ENCODE assay signal across 19 mouse cellular contexts in genomic region chr4:97795957-97796356, GRCm38 (mm10). TPM values are rescaled to one million over a fixed set of nuclear protein-coding genes. Genes with fewer than 3 reads are reported as not detected.
DNase-seq lines count a peak whose midpoint lies in the region; ATAC-seq and TF ChIP-seq lines count a peak whose summit lies in the region.
"Had no signal": no experiment of that assay in that cellular context is flagged by ENCODE, and none has a peak within 500 bp of the region (broad histone marks: within the 10 kb centered on the region; RNA-seq: fewer than 3 reads in every experiment).

No protein-coding gene starts in this region.

- H3K27ac ChIP-seq in embryonic facial prominence, embryonic 14.5 days (replicated peaks; ENCODE audit: low read depth, low read length), result peak overlapping the region; percentile 33
- H3K27ac ChIP-seq in embryonic facial prominence, embryonic 10.5 days (replicated peaks), result no peak overlapping the region
- H3K27ac ChIP-seq in hindbrain, embryonic 13.5 days, result peak overlapping the region; percentile 55
- no peak overlapping the region for H3K27ac ChIP-seq in hindbrain, embryonic 12.5 days
- no peak overlapping the region for H3K27ac ChIP-seq in midbrain, postnatal 0 days (ENCODE audit: low read depth, low read length)
- no peak overlapping the region for H3K27ac ChIP-seq in midbrain, embryonic 14.5 days (replicated peaks; ENCODE audit: low read depth, low read length)
- peak overlapping the region; percentile 20 for H3K27ac ChIP-seq in olfactory bulb, adult 2 months (ENCODE audit: insufficient read depth, low read depth, low read length)
- H3K27ac ChIP-seq: kidney, postnatal 0 days; limb, embryonic 15.5 days; liver, embryonic 15.5 days; midbrain, embryonic 12.5 days had no signal

- peak; percentile 9; the same call in 1 of the 2 replicates for ATAC-seq in embryonic facial prominence, embryonic 14.5 days (ENCODE audit: low read depth)
- ATAC-seq in hindbrain, embryonic 13.5 days (ENCODE audit: low FRiP score), result no peak
- ATAC-seq in hindbrain, embryonic 12.5 days (ENCODE audit: low FRiP score), result no peak
- no peak for ATAC-seq in midbrain, postnatal 0 days (ENCODE audit: low FRiP score)
- ATAC-seq in midbrain, embryonic 14.5 days (ENCODE audit: low FRiP score, low TSS enrichment), result no peak

- no peak overlapping the region for H3K4me3 ChIP-seq in embryonic facial prominence, embryonic 14.5 days (ENCODE audit: low read depth, low read length)
- H3K4me3 ChIP-seq in embryonic facial prominence, embryonic 10.5 days, result no peak overlapping the region
- H3K4me3 ChIP-seq in hindbrain, embryonic 13.5 days, result no peak overlapping the region
- no peak overlapping the region for H3K4me3 ChIP-seq in hindbrain, embryonic 12.5 days
- no peak overlapping the region for H3K4me3 ChIP-seq in midbrain, postnatal 0 days (ENCODE audit: low read depth, low read length)
- H3K4me3 ChIP-seq in midbrain, embryonic 14.5 days (replicated peaks; ENCODE audit: low read depth, low read length), result no peak overlapping the region
- H3K4me3 ChIP-seq in olfactory bulb, adult 2 months (ENCODE audit: insufficient read depth, low read depth, low read length), result no peak overlapping the region
- H3K4me3 ChIP-seq: limb, embryonic 15.5 days; liver, embryonic 15.5 days; midbrain, embryonic 12.5 days had no signal

- no peak for TF ChIP-seq CTCF in midbrain, postnatal 0 days (IDR thresholded peaks at IDR 0.05)
- no peak for TF ChIP-seq CTCF in olfactory bulb, adult 2 months (IDR thresholded peaks at IDR 0.05; ENCODE audit: insufficient read depth, low read depth, low read length)

- 71% methylated on average over 5 of the region's 5 CpGs for WGBS in embryonic facial prominence, embryonic 14.5 days
- WGBS in embryonic facial prominence, embryonic 10.5 days, result 88% methylated on average over 5 of the region's 5 CpGs
- WGBS in hindbrain, embryonic 13.5 days, result 65% methylated on average over 5 of the region's 5 CpGs
- WGBS in hindbrain, embryonic 12.5 days, result 72% methylated on average over 5 of the region's 5 CpGs
- 76% methylated on average over 5 of the region's 5 CpGs for WGBS in midbrain, postnatal 0 days
- WGBS in midbrain, embryonic 14.5 days, result 76% methylated on average over 5 of the region's 5 CpGs
- 58% methylated on average over 5 of the region's 5 CpGs for WGBS in olfactory bulb, adult 2 months

- H3K9ac ChIP-seq in embryonic facial prominence, embryonic 14.5 days (ENCODE audit: low read depth, low read length), result no peak overlapping the region
- no peak overlapping the region for H3K9ac ChIP-seq in hindbrain, embryonic 13.5 days
- no peak overlapping the region for H3K9ac ChIP-seq in hindbrain, embryonic 12.5 days
- H3K9ac ChIP-seq in midbrain, postnatal 0 days (replicated peaks; ENCODE audit: low read length, poor library complexity, severe bottlenecking), result no peak overlapping the region
- H3K9ac ChIP-seq in midbrain, embryonic 14.5 days (replicated peaks; ENCODE audit: low read length), result no peak overlapping the region
- H3K9ac ChIP-seq: limb, embryonic 15.5 days; liver, embryonic 15.5 days; midbrain, embryonic 12.5 days had no signal

- H3K4me2 ChIP-seq in embryonic facial prominence, embryonic 14.5 days (ENCODE audit: low read depth, low read length), result peak overlapping the region; percentile 18; the same call in 1 of the 2 replicates
- 0 out of 2 replicates have a peak overlapping the region, but pooled peaks have one; percentile 9 for H3K4me2 ChIP-seq in hindbrain, embryonic 13.5 days
- H3K4me2 ChIP-seq in hindbrain, embryonic 12.5 days (replicated peaks), result no peak overlapping the region
- peak overlapping the region; percentile 5; the same call in 1 of the 2 replicates for H3K4me2 ChIP-seq in midbrain, postnatal 0 days (ENCODE audit: low read depth, low read length, poor library complexity, severe bottlenecking)
- no peak overlapping the region for H3K4me2 ChIP-seq in midbrain, embryonic 14.5 days (ENCODE audit: low read length)
- H3K4me2 ChIP-seq: limb, embryonic 15.5 days; liver, embryonic 15.5 days; midbrain, embryonic 12.5 days had no signal

- TF ChIP-seq POLR2A in olfactory bulb, adult 2 months (IDR thresholded peaks at IDR 0.05; ENCODE audit: insufficient read depth, low read depth, low read length), result no peak

- H3K27me3 ChIP-seq in embryonic facial prominence, embryonic 14.5 days (replicated peaks; ENCODE audit: control insufficient read depth, insufficient read depth, low read length), result no peaks in the 10 kb centered on the region
- H3K27me3 ChIP-seq in embryonic facial prominence, embryonic 10.5 days (replicated peaks; ENCODE audit: low read depth, poor library complexity, severe bottlenecking), result peaks cover 19% of the 10 kb centered on the region
- H3K27me3 ChIP-seq in hindbrain, embryonic 13.5 days, result no peaks in the 10 kb centered on the region
- no peaks in the 10 kb centered on the region for H3K27me3 ChIP-seq in hindbrain, embryonic 12.5 days
- H3K27me3 ChIP-seq in midbrain, postnatal 0 days (ENCODE audit: insufficient read depth, low read length), result no peaks in the 10 kb centered on the region
- H3K27me3 ChIP-seq in midbrain, embryonic 14.5 days (ENCODE audit: control insufficient read depth, insufficient read depth, low read length), result no peaks in the 10 kb centered on the region; the same call in 1 of the 2 replicates
- H3K27me3 ChIP-seq: limb, embryonic 15.5 days; liver, embryonic 15.5 days had no signal

- no peaks in the 10 kb centered on the region for H3K9me3 ChIP-seq in embryonic facial prominence, embryonic 14.5 days (ENCODE audit: control insufficient read depth, low read length)
- H3K9me3 ChIP-seq in embryonic facial prominence, embryonic 10.5 days, result no peaks in the 10 kb centered on the region
- H3K9me3 ChIP-seq in hindbrain, embryonic 13.5 days, result no peaks in the 10 kb centered on the region
- H3K9me3 ChIP-seq in hindbrain, embryonic 12.5 days (replicated peaks), result no peaks in the 10 kb centered on the region
- no peaks in the 10 kb centered on the region for H3K9me3 ChIP-seq in midbrain, postnatal 0 days (ENCODE audit: low read length)
- no peaks in the 10 kb centered on the region for H3K9me3 ChIP-seq in midbrain, embryonic 14.5 days (ENCODE audit: control insufficient read depth, low read length)
- H3K9me3 ChIP-seq: limb, embryonic 15.5 days; liver, embryonic 15.5 days; midbrain, embryonic 12.5 days had no signal

- peaks cover 18% of the 10 kb centered on the region for H3K36me3 ChIP-seq in embryonic facial prominence, embryonic 14.5 days (ENCODE audit: control insufficient read depth, insufficient read depth, low read length)
- H3K36me3 ChIP-seq in embryonic facial prominence, embryonic 10.5 days (replicated peaks), result no peaks in the 10 kb centered on the region; the same call in 1 of the 2 replicates
- 0 out of 2 replicates have a peak, but pooled peaks cover 3% of the 10 kb centered on the region for H3K36me3 ChIP-seq in hindbrain, embryonic 13.5 days
- peaks cover 6% of the 10 kb centered on the region; the same call in 1 of the 2 replicates for H3K36me3 ChIP-seq in hindbrain, embryonic 12.5 days
- H3K36me3 ChIP-seq in midbrain, postnatal 0 days (ENCODE audit: insufficient read depth, low read length), result no peaks in the 10 kb centered on the region
- no peaks in the 10 kb centered on the region for H3K36me3 ChIP-seq in midbrain, embryonic 14.5 days (ENCODE audit: control insufficient read depth, insufficient read depth, low read length)
- H3K36me3 ChIP-seq: liver, embryonic 15.5 days; midbrain, embryonic 12.5 days had no signal

- no peak for DNase-seq in embryonic facial prominence, embryonic 14.5 days (ENCODE audit: low spot score)
- no peak for DNase-seq in embryonic facial prominence, embryonic 10.5 days (ENCODE audit: low spot score)
- no peak for DNase-seq in midbrain, postnatal 0 days (ENCODE audit: low spot score)
- DNase-seq in midbrain, embryonic 14.5 days, result no peak
- DNase-seq in frontal cortex, adult 2 months (ENCODE audit: extremely low spot score in 1 of 2, low spot score in 1 of 2), result no peak
- DNase-seq: adrenal gland, postnatal 36 days; cerebellum, adult 8-10 months; embryo, embryonic 11 days; gastrocnemius, postnatal 10 days; kidney, adult 18-20 months had no signal

- peaks cover 11% of the 10 kb centered on the region for H3K4me1 ChIP-seq in embryonic facial prominence, embryonic 14.5 days (ENCODE audit: control insufficient read depth, insufficient read depth, low read length)
- peaks cover 6% of the 10 kb centered on the region for H3K4me1 ChIP-seq in embryonic facial prominence, embryonic 10.5 days
- H3K4me1 ChIP-seq in hindbrain, embryonic 13.5 days (replicated peaks), result peaks cover 26% of the 10 kb centered on the region
- H3K4me1 ChIP-seq in hindbrain, embryonic 12.5 days, result peaks cover 14% of the 10 kb centered on the region
- H3K4me1 ChIP-seq in midbrain, postnatal 0 days (ENCODE audit: insufficient read depth, low read length), result no peaks in the 10 kb centered on the region
- H3K4me1 ChIP-seq in midbrain, embryonic 14.5 days (ENCODE audit: control insufficient read depth, insufficient read depth, low read length), result peaks cover 2% of the 10 kb centered on the region; the same call in 1 of the 2 replicates
- H3K4me1 ChIP-seq in olfactory bulb, adult 2 months (ENCODE audit: control insufficient read depth, insufficient read depth, low read length), result no peaks in the 10 kb centered on the region
- H3K4me1 ChIP-seq: liver, embryonic 15.5 days had no signal

RNA-seq across cellular contexts. Expression of gene E130114P18Rik, which starts 18.1 kb away (rescaled TPM):
- 4.1 and 4.4 TPM in 2 replicates for polyA plus RNA-seq in embryonic facial prominence, embryonic 14.5 days (2014; fragmentation: Nextera tagmentation; extraction: Ambion mirVana)
- polyA plus RNA-seq in embryonic facial prominence, embryonic 10.5 days (2016; fragmentation: Nextera tagmentation; extraction: Ambion mirVana), result 10.9 and 13.6 TPM in 2 replicates
- 34.2 and 37.0 TPM in 2 replicates for polyA plus RNA-seq in hindbrain, embryonic 13.5 days (2015; fragmentation: Nextera tagmentation; extraction: Ambion mirVana)
- polyA plus RNA-seq in hindbrain, embryonic 12.5 days (2016; fragmentation: Nextera tagmentation; extraction: Ambion mirVana), result 28.0 and 28.2 TPM in 2 replicates
- total RNA-seq in midbrain, postnatal 0 days (2014; rRNA removed), result 8.4 and 13.5 TPM in 2 replicates
- 13.7 and 16.2 TPM in 2 replicates for polyA plus RNA-seq in midbrain, postnatal 0 days (2015; fragmentation: Nextera tagmentation; extraction: Ambion mirVana)
- polyA plus RNA-seq in midbrain, embryonic 14.5 days (2014; fragmentation: Nextera tagmentation; extraction: Ambion mirVana), result 22.4 and 23.6 TPM in 2 replicates
- not detected in 2 replicates for polyA plus RNA-seq in olfactory bulb, adult 2 months (2012; ENCODE audit: insufficient read depth, insufficient read length, low replicate concordance, missing spikeins)
- polyA plus RNA-seq in frontal cortex, adult 2 months (2012; rRNA removed), result 14.7 and 22.6 TPM in 2 replicates
- total RNA-seq: adrenal gland, postnatal 36 days; megakaryocyte progenitor cell, adult 5-6 weeks had no signal
- polyA plus RNA-seq: small intestine, adult 2 months had no signal

RNA-seq across cellular contexts. Expression of gene Nfia, which starts 23.4 kb away (rescaled TPM):
- polyA plus RNA-seq in embryonic facial prominence, embryonic 14.5 days (2014; fragmentation: Nextera tagmentation; extraction: Ambion mirVana), result 61.7 and 62.6 TPM in 2 replicates
- 8.0 and 17.0 TPM in 2 replicates for polyA plus RNA-seq in embryonic facial prominence, embryonic 10.5 days (2016; fragmentation: Nextera tagmentation; extraction: Ambion mirVana)
- 48.1 and 53.2 TPM in 2 replicates for polyA plus RNA-seq in hindbrain, embryonic 13.5 days (2015; fragmentation: Nextera tagmentation; extraction: Ambion mirVana)
- 58.4 and 62.7 TPM in 2 replicates for polyA plus RNA-seq in hindbrain, embryonic 12.5 days (2016; fragmentation: Nextera tagmentation; extraction: Ambion mirVana)
- total RNA-seq in midbrain, postnatal 0 days (2014; rRNA removed), result 45.9 and 51.7 TPM in 2 replicates
- polyA plus RNA-seq in midbrain, postnatal 0 days (2015; fragmentation: Nextera tagmentation; extraction: Ambion mirVana), result 29.9 and 35.7 TPM in 2 replicates
- 30.1 and 37.2 TPM in 2 replicates for polyA plus RNA-seq in midbrain, embryonic 14.5 days (2014; fragmentation: Nextera tagmentation; extraction: Ambion mirVana)
- polyA plus RNA-seq in olfactory bulb, adult 2 months (2012; ENCODE audit: insufficient read depth, insufficient read length, low replicate concordance, missing spikeins), result not detected in 2 replicates
- 20.4 and 24.3 TPM in 2 replicates for polyA plus RNA-seq in frontal cortex, adult 2 months (2012; rRNA removed)

Comparison
In these comparisons a context has a peak if more than half of its experiments do, and no peak if none do; other contexts are left out.
1. H3K27ac ChIP-seq: peak in embryonic facial prominence, embryonic 14.5 days (single experiment), hindbrain, embryonic 13.5 days (single experiment) and olfactory bulb, adult 2 months (single experiment); none in embryonic facial prominence, embryonic 10.5 days (single experiment), hindbrain, embryonic 12.5 days (single experiment), midbrain, postnatal 0 days (single experiment) and midbrain, embryonic 14.5 days (single experiment).
2. H3K4me2 ChIP-seq: peak in embryonic facial prominence, embryonic 14.5 days (single experiment), hindbrain, embryonic 13.5 days (single experiment) and midbrain, postnatal 0 days (single experiment); none in hindbrain, embryonic 12.5 days (single experiment) and midbrain, embryonic 14.5 days (single experiment).